Mouse (Mus musculus) Patski (cell line): ENCODE data around the gene Klrb1a. TPM values are rescaled to one million over a fixed set of nuclear protein-coding genes. Genes with fewer than 3 reads are reported as not detected.

Experiments
- ATAC-seq: fragments of 100-300 bp; one replicate; pipeline ENCODE4 v1.8.0; 2021
- CTCF ChIA-PET: fragments of 350-600 bp; sonication (Branson Sonifier 250); formaldehyde crosslinking; loops from one replicate; lab custom pipeline; 2022; ENCODE audit warnings: inconsistent platforms; lab: Charles Lee
- POLR2A ChIA-PET: fragments of 350-600 bp; sonication (Branson Sonifier 250); formaldehyde crosslinking; loops from one replicate; lab custom pipeline; 2022; ENCODE audit warnings: antibody characterized with exemption, inconsistent platforms; lab: Charles Lee
- DNase-seq: peaks from one replicate; pipeline ENCODE4 v3.0.0-alpha.2; 2011; ENCODE audit warnings: low read depth, low spot score
- H3K27me3 ChIP-seq: fragments of 371-371 bp; one replicate; pipeline ENCODE4 v1.5.1; 2021
- CTCF ChIP-seq: fragments of 100-300 bp; IDR thresholded peaks from one replicate; pipeline ENCODE4 v1.5.1; 2021
- in situ Hi-C: fragments of 300-500 bp; cut with MboI; formaldehyde crosslinking; loops from 3 replicates; pipeline ENCODE4 v1.11.1; 2018; ENCODE audit warnings: low pct_unique_long_range_greater_than_20kb, mixed read lengths
- polyA plus RNA-seq: library from polyadenylated mRNA; unstranded; gene quantifications from one replicate; pipeline ENCODE4 v1.2.3, GENCODE M21; 2021

The Klrb1a gene
- polyA plus RNA-seq, 1 experiment from 2014 or later: not detected

- ATAC-seq: no peak
- DNase-seq: no peak
- POLR2A ChIA-PET: no interaction called here
- no peak for TF ChIP-seq CTCF
- CTCF ChIA-PET: no interaction called here
- peaks cover 19% of the 10 kb centered on the region for H3K27me3 ChIP-seq
- in situ Hi-C loops: no loop called here
Observed at GRCm38 (mm10) chr6:128566589-128566988, 56.7 kb downstream of the Klrb1a start.

Other genes with a start within 250 kb of the Klrb1a start
- 0.44 TPM for gene Tex52, start 248.1 kb downstream of the Klrb1a start, polyA plus RNA-seq
- gene Gm44596, start 248.0 kb downstream of the Klrb1a start, polyA plus RNA-seq: not detected
- gene Nrip2, start 224.2 kb downstream of the Klrb1a start, polyA plus RNA-seq: 38.9 TPM
- 20.4 TPM for gene Itfg2, start 198.6 kb downstream of the Klrb1a start, polyA plus RNA-seq
- gene Fkbp4, start 184.9 kb downstream of the Klrb1a start, polyA plus RNA-seq: 284 TPM
- 0.04 TPM for gene Pzp, start 96.8 kb downstream of the Klrb1a start, polyA plus RNA-seq
- gene A2ml1, start 41.9 kb downstream of the Klrb1a start, polyA plus RNA-seq: 0.12 TPM
- not detected for gene Clec2h, start 38.9 kb upstream of the Klrb1a start, polyA plus RNA-seq
- not detected for gene Klrb1, start 99.5 kb upstream of the Klrb1a start, polyA plus RNA-seq
- gene Klrb1c, start 165.7 kb upstream of the Klrb1a start, polyA plus RNA-seq: not detected
- gene Gm44511, start 202.8 kb upstream of the Klrb1a start, polyA plus RNA-seq: not detected
- not detected for gene Klrb1b, start 202.8 kb upstream of the Klrb1a start, polyA plus RNA-seq